Mouse (Mus musculus): Measurements from ENCODE around the gene Dcaf6.

DNA sequence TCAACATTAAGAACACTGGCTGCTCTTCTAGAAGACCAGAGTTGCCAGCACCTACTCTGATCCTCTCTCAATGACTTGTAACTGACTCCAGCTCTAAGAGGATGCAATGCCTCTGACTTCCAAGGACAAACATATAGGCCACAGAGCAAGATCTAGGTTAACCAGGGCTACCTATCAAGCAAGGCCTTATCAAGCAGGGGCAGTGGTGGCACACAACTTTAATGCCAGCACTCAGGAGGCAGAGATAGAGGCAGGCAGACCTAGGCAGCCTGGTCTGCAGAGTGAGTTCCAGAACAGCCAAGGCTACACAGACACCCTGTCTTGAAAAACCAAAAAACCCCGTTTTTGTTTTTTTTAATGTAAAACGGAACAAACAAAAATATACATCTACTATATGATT lies 34.0 kb downstream of the Dcaf6 start:
- TF ChIP-seq POLR2A (IDR thresholded peaks at IDR 0.05; ENCODE audit: low read depth, low read length), result no peak
- no peak for TF ChIP-seq CTCF (IDR thresholded peaks at IDR 0.05; ENCODE audit: borderline replicate concordance, insufficient read depth, low read length)

Measured in embryonic fibroblast, embryonic 13.5 days (primary cell).